Mouse (Mus musculus) testis, adult 2 months (tissue): Measurements from ENCODE around the gene Mybpc3.

Experiments
- CTCF ChIP-seq: fragments of 200-500 bp; IDR thresholded peaks from 2 replicates; pipeline ENCODE4 v1.5.1; 2012; ENCODE audit warnings: low read depth, mild to moderate bottlenecking, inconsistent platforms, low read length, moderate library complexity; ENCODE audit not compliant: control insufficient read depth, insufficient read depth, insufficient replicate concordance
- POLR2A ChIP-seq: fragments of 200-500 bp; IDR thresholded peaks from 2 replicates; pipeline ENCODE4 v1.6.1; 2012; ENCODE audit warnings: low read depth, mild to moderate bottlenecking, inconsistent platforms, low read length, moderate library complexity; ENCODE audit not compliant: control insufficient read depth

GRCm38 (mm10) chr2:91084179-91084820, 33.6 kb upstream of the Mybpc3 start:
- TF ChIP-seq POLR2A (no peak), CTCF (no peak)
